Mouse (Mus musculus): ENCODE results near the gene Camk1g. TPM values are rescaled to one million over a fixed set of nuclear protein-coding genes. Genes with fewer than 3 reads are reported as not detected.

Camk1g gene
- polyA plus RNA-seq, 1 experiment: 0.26 TPM

- Histone ChIP-seq H3K4me3 (replicated peaks; ENCODE audit: extremely low read depth, low read depth, low read length) (no peak overlapping the region), H3K4me1 (ENCODE audit: control insufficient read depth, insufficient read depth, low read length) (no peaks in the 10 kb centered on the region)
- no peak for TF ChIP-seq CTCF (IDR thresholded peaks at IDR 0.05; ENCODE audit: insufficient read depth, low read length)
- no peak for TF ChIP-seq POLR2A (IDR thresholded peaks at IDR 0.05; ENCODE audit: borderline replicate concordance, extremely low read depth, low read depth, low read length)
- no peak for DNase-seq
- 94% methylated on average over 5 of the region's 5 CpGs for WGBS
Measured at GRCm38 (mm10) chr1:193380877-193381276, 10.8 kb upstream of the Camk1g start.

DNA sequence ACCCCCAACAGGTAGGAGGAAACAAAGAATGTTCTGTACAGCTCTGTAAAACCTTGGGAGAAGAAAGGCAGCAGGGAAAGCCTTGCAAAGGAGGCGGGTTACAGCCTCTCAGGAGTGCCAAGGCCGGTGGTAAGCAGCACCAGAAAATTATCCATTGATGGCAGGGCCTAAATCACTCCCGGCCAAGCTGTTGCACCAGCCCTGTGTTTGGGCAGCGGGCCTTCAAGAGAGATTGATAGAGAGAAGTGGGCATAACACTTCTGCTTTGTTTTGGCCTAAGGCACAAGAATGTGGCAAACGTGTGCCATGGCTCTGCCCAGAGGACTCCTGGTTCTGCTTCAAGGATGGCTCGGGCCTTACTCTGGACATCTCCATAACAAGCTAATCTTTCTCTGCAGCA lies 9.5 kb upstream of the Camk1g start:
- DNase-seq: no peak
- no peaks in the 10 kb centered on the region for H3K4me1 ChIP-seq (ENCODE audit: control insufficient read depth, insufficient read depth, low read length)
- no peak for TF ChIP-seq CTCF (IDR thresholded peaks at IDR 0.05; ENCODE audit: insufficient read depth, low read length)
- TF ChIP-seq POLR2A (IDR thresholded peaks at IDR 0.05; ENCODE audit: borderline replicate concordance, extremely low read depth, low read depth, low read length): no peak
- no peak overlapping the region for H3K4me3 ChIP-seq (replicated peaks; ENCODE audit: extremely low read depth, low read depth, low read length)
- 69% methylated on average over 6 of the region's 6 CpGs for WGBS

- 32% methylated on average over 4 of the region's 4 CpGs for WGBS
- Histone ChIP-seq H3K4me3 (replicated peaks; ENCODE audit: extremely low read depth, low read depth, low read length) (no peak overlapping the region), H3K4me1 (ENCODE audit: control insufficient read depth, insufficient read depth, low read length) (no peaks in the 10 kb centered on the region)
- peak; percentile 92 for TF ChIP-seq CTCF (IDR thresholded peaks at IDR 0.05; ENCODE audit: insufficient read depth, low read length)
- TF ChIP-seq POLR2A (IDR thresholded peaks at IDR 0.05; ENCODE audit: borderline replicate concordance, extremely low read depth, low read depth, low read length): no peak
- DNase-seq: no peak
Measured at GRCm38 (mm10) chr1:193376478-193377134, 6.5 kb upstream of the Camk1g start.

DNA sequence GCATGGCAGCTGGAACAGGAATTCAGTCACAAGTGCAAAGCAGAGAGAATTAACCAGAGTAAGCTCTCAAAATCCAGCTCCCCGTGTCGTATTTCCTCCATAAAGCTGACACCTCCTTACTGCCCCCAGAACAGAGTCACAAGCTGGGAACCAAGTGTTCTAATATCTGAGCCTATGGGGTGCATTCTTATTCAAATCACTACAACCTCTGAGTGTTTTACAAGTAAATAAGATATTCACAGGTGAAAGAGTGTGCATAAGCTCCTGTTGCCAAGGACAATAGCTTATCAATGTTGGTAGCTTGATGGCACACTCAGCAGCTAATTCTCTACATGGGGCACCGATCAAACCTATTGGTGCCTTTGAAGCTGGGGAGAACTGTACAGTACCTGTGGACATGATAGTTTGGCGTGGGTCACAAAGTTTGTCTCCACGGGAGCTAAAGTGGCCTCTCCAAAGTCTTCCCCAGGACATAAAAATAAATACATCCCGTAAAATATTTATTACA lies 3.9 kb upstream of the Camk1g start:
- no peak for TF ChIP-seq CTCF (IDR thresholded peaks at IDR 0.05; ENCODE audit: insufficient read depth, low read length)
- TF ChIP-seq POLR2A (IDR thresholded peaks at IDR 0.05; ENCODE audit: borderline replicate concordance, extremely low read depth, low read depth, low read length): no peak
- Histone ChIP-seq H3K4me1 (ENCODE audit: control insufficient read depth, insufficient read depth, low read length) (no peaks in the 10 kb centered on the region), H3K4me3 (replicated peaks; ENCODE audit: extremely low read depth, low read depth, low read length) (no peak overlapping the region)
- no peak for DNase-seq
- WGBS: 89% methylated on average over 6 of the region's 6 CpGs

DNA sequence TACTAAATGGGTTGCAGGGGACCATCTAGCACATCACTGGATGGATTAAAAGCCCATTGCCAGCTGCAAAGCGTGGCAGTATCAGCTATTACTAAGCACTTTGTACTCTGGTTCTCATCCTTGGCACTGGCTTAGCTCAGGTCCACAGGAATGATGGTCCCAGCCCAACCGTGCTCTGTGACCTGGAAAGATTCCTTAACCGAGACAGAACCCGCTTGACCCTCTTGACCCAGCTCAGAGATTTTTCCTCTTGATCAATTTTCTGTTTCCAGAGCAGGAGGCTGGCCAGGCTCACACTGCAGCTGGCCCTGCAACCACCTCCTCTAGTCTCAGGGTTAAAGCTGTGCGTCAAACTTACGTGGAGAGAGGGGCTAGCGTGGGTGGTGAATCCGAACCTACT lies 1.0 kb downstream of the Camk1g start:
- Histone ChIP-seq H3K4me1 (ENCODE audit: control insufficient read depth, insufficient read depth, low read length) (no peaks in the 10 kb centered on the region), H3K4me3 (replicated peaks; ENCODE audit: extremely low read depth, low read depth, low read length) (no peak overlapping the region)
- TF ChIP-seq CTCF (IDR thresholded peaks at IDR 0.05; ENCODE audit: insufficient read depth, low read length) (no peak), POLR2A (IDR thresholded peaks at IDR 0.05; ENCODE audit: borderline replicate concordance, extremely low read depth, low read depth, low read length) (no peak)
- WGBS: 62% methylated on average over 8 of the region's 8 CpGs
- no peak for DNase-seq

DNA sequence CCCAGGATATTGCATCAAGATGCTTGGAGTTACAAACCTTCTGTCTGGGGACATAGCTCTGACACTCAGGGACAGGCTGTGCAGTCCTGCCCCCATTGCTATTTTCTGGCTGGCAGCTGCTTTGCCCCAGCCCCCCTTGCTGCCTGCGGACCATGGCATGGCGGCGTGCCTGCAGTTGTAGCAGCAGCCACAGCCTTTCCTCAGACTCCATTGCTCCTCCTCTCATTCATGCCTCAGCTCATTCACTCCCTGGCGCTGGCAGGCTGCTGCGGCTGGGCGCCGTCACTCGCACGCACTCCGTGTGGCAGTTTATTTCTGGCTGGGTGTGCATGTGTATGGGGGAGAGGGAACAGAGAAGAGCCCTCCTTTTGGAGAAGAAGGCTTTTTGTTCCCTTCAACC lies 2.0 kb downstream of the Camk1g start:
- H3K4me3 ChIP-seq (replicated peaks; ENCODE audit: extremely low read depth, low read depth, low read length): no peak overlapping the region
- 39% methylated on average over 10 of the region's 10 CpGs for WGBS
- no peak for TF ChIP-seq POLR2A (IDR thresholded peaks at IDR 0.05; ENCODE audit: borderline replicate concordance, extremely low read depth, low read depth, low read length)
- no peak for TF ChIP-seq CTCF (IDR thresholded peaks at IDR 0.05; ENCODE audit: insufficient read depth, low read length)
- no peaks in the 10 kb centered on the region; the same call in 1 of the 2 replicates for H3K4me1 ChIP-seq (ENCODE audit: control insufficient read depth, insufficient read depth, low read length)
- DNase-seq: peak; percentile 16

- Histone ChIP-seq H3K4me3 (replicated peaks; ENCODE audit: extremely low read depth, low read depth, low read length) (no peak overlapping the region), H3K4me1 (ENCODE audit: control insufficient read depth, insufficient read depth, low read length) (no peaks in the 10 kb centered on the region; the same call in 1 of the 2 replicates)
- TF ChIP-seq POLR2A (IDR thresholded peaks at IDR 0.05; ENCODE audit: borderline replicate concordance, extremely low read depth, low read depth, low read length): no peak
- TF ChIP-seq CTCF (IDR thresholded peaks at IDR 0.05; ENCODE audit: insufficient read depth, low read length): peak; percentile 82
- no peak for DNase-seq
- WGBS: 72% methylated on average over 5 of the region's 5 CpGs
Measured at GRCm38 (mm10) chr1:193363801-193364231, 6.3 kb downstream of the Camk1g start.

DNA sequence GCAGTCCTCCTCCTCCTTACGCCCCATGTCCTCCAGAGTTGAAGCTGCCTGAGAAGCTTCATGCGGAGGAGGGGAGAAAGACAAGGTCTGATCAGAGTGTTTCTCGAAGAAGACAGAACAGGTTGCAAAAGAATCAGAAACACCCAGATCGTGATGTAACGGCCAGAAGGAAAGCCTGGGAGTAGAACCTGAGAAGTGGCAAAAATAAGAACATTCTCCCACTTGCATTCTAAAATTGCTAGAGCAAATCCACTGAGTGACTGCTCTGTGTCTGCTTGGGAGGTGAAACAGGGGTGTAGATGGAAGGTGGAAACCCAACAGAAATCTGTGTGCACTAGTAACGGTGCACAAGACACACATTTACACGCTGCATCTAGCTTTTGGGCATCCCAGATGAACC lies 8.0 kb downstream of the Camk1g start:
- Histone ChIP-seq H3K4me3 (replicated peaks; ENCODE audit: extremely low read depth, low read depth, low read length) (no peak overlapping the region), H3K4me1 (ENCODE audit: control insufficient read depth, insufficient read depth, low read length) (no peaks in the 10 kb centered on the region; the same call in 1 of the 2 replicates)
- no peak for DNase-seq
- 86% methylated on average over 7 of the region's 7 CpGs for WGBS
- TF ChIP-seq CTCF (IDR thresholded peaks at IDR 0.05; ENCODE audit: insufficient read depth, low read length) (no peak), POLR2A (IDR thresholded peaks at IDR 0.05; ENCODE audit: borderline replicate concordance, extremely low read depth, low read depth, low read length) (no peak)

DNA sequence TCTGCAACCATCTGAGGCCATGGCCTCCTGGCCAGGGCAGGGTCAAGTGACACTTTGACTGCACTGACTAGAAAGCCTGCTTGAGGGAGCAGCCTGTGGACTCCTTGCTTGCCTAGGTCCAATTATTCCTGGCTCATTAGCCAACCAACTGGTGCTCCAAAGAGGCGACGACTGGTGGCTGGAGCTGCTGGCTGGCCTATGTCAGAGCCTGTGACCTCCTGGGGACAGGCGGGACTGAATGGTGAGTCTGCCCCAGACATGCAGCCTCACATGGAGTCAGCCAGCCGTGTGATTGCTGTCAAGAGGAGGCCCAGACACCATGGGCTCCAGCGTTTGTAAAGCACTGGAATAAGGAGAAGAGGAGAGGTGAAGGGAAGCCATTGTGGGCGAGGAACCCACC lies 8.9 kb downstream of the Camk1g start:
- WGBS: 74% methylated on average over 6 of the region's 6 CpGs
- DNase-seq: no peak
- no peak for TF ChIP-seq POLR2A (IDR thresholded peaks at IDR 0.05; ENCODE audit: borderline replicate concordance, extremely low read depth, low read depth, low read length)
- no peak for TF ChIP-seq CTCF (IDR thresholded peaks at IDR 0.05; ENCODE audit: insufficient read depth, low read length)
- Histone ChIP-seq H3K4me1 (ENCODE audit: control insufficient read depth, insufficient read depth, low read length) (no peaks in the 10 kb centered on the region; the same call in 1 of the 2 replicates), H3K4me3 (replicated peaks; ENCODE audit: extremely low read depth, low read depth, low read length) (no peak overlapping the region)

- no peak for DNase-seq
- WGBS: 65% methylated on average over 3 of the region's 3 CpGs
- Histone ChIP-seq H3K4me3 (replicated peaks; ENCODE audit: extremely low read depth, low read depth, low read length) (no peak overlapping the region), H3K4me1 (ENCODE audit: control insufficient read depth, insufficient read depth, low read length) (no peaks in the 10 kb centered on the region; the same call in 1 of the 2 replicates)
- TF ChIP-seq CTCF (IDR thresholded peaks at IDR 0.05; ENCODE audit: insufficient read depth, low read length) (no peak), POLR2A (IDR thresholded peaks at IDR 0.05; ENCODE audit: borderline replicate concordance, extremely low read depth, low read depth, low read length) (no peak)
Measured at GRCm38 (mm10) chr1:193359199-193359598, 10.9 kb downstream of the Camk1g start.
